Mouse (Mus musculus) CH12.LX (cell line): Measurements from ENCODE around the gene Zfp81. TPM values are rescaled to one million over a fixed set of nuclear protein-coding genes. Genes with fewer than 3 reads are reported as not detected.
A peak's percentile ranks its signal among the peaks of the same experiment; 100 is the strongest.
"Not testable (repeated sequence)": the region's sequence is repeated elsewhere in the genome, so short reads cannot be mapped to it uniquely, and the experiment has no call there.

Experiments used
- DNase-seq: peaks from one replicate; pipeline ENCODE4 v3.0.0-alpha.2; 2013; ENCODE audit errors: extremely low read depth
- H3K27ac ChIP-seq: 2 replicates; pipeline ENCODE4 v1.5.1; 2012; ENCODE audit warnings: low read depth, mild to moderate bottlenecking, control low read depth, moderate library complexity; ENCODE audit not compliant: insufficient read depth
- H3K27me3 ChIP-seq: replicated peaks from 2 replicates; pipeline ENCODE3; 2012; ENCODE audit warnings: inconsistent platforms
- H3K36me3 ChIP-seq, 2 experiments: replicated peaks in 1 of 2; 2 replicates each; pipeline versions ENCODE3 to v1.6.1; 2012; ENCODE audit warnings: inconsistent platforms in 1 of 2, low read length in 1 of 2, mild to moderate bottlenecking in 1 of 2, mixed read lengths in 1 of 2, moderate library complexity in 1 of 2; ENCODE audit not compliant: control insufficient read depth in 1 of 2, insufficient read depth in 1 of 2
- H3K4me1 ChIP-seq, 2 experiments: 2 replicates each; pipeline ENCODE4 v1.6.1; 2012; ENCODE audit warnings: inconsistent platforms in 1 of 2, moderate library complexity in 1 of 2; ENCODE audit not compliant: insufficient read depth in 2 of 2, control insufficient read depth in 1 of 2
- H3K4me2 ChIP-seq: 2 replicates; pipeline ENCODE4 v1.6.1; 2012; ENCODE audit warnings: low read depth, mild to moderate bottlenecking, control low read depth; ENCODE audit not compliant: poor library complexity, insufficient read depth, severe bottlenecking
- H3K4me3 ChIP-seq, 3 experiments: fragments of 150-350 bp in 1 of 3; sonication (generic) in 1 of 3; replicated peaks in 1 of 3; 2 replicates each; pipeline versions ENCODE3 to v1.5.1; 2011 to 2012; ENCODE audit warnings: low read depth in 2 of 3, low read length in 2 of 3, mild to moderate bottlenecking in 2 of 3, moderate library complexity in 2 of 3, control low read depth in 1 of 3, improper control_type of control experiment in 1 of 3, inconsistent platforms in 1 of 3, mixed read lengths in 1 of 3; ENCODE audit not compliant: poor library complexity in 1 of 3
- H3K79me2 ChIP-seq: replicated peaks from 2 replicates; pipeline ENCODE4 v1.6.1; 2012; ENCODE audit warnings: mild to moderate bottlenecking, moderate library complexity; ENCODE audit not compliant: control insufficient read depth, poor library complexity, insufficient read depth, severe bottlenecking; ENCODE audit errors: extremely low read depth
- H3K9ac ChIP-seq: 2 replicates; pipeline ENCODE4 v1.6.1; 2012; ENCODE audit warnings: low read depth, mild to moderate bottlenecking, control low read depth, moderate library complexity; ENCODE audit not compliant: insufficient read depth
- H3K9me3 ChIP-seq: replicated peaks from 2 replicates; pipeline ENCODE3; 2012; ENCODE audit warnings: low read length, inconsistent platforms, mixed read lengths
- dilution Hi-C: fragments of 300-500 bp; cut with MboI; formaldehyde crosslinking; loops from 2 replicates; pipeline ENCODE4 v1.14.3; 2020; ENCODE audit warnings: low sequenced_read_pairs; ENCODE audit not compliant: extremely low pct_unique_long_range_greater_than_20kb, extremely low pct_ligation_motif_present
- in situ Hi-C: fragments of 300-500 bp; cut with MboI; formaldehyde crosslinking; loops from 3 replicates; pipeline ENCODE4 v1.14.3; 2019; ENCODE audit warnings: low sequenced_read_pairs, low pct_ligation_motif_present, low pct_unique_long_range_greater_than_20kb, mixed read lengths
- polyA plus RNA-seq: library from polyadenylated mRNA; unstranded; fragments of >175 nt; gene quantifications from 2 replicates; pipeline ENCODE4 v1.2.1, GENCODE M21; 2012; ENCODE audit warnings: low read depth; ENCODE audit not compliant: insufficient read length
- total RNA-seq, 2 experiments: library from RNA; depleted of rRNA; stranded (reverse); fragments of 300-350 nt in 1 of 2; fragments of >200 nt in 1 of 2; gene quantifications; 2 replicates each; pipeline ENCODE4 v1.2.3; 2012 to 2014

Gene Zfp81
- total and polyA plus RNA-seq, 3 experiments = 4.6 to 15.9 (median 9.5) TPM

DNA sequence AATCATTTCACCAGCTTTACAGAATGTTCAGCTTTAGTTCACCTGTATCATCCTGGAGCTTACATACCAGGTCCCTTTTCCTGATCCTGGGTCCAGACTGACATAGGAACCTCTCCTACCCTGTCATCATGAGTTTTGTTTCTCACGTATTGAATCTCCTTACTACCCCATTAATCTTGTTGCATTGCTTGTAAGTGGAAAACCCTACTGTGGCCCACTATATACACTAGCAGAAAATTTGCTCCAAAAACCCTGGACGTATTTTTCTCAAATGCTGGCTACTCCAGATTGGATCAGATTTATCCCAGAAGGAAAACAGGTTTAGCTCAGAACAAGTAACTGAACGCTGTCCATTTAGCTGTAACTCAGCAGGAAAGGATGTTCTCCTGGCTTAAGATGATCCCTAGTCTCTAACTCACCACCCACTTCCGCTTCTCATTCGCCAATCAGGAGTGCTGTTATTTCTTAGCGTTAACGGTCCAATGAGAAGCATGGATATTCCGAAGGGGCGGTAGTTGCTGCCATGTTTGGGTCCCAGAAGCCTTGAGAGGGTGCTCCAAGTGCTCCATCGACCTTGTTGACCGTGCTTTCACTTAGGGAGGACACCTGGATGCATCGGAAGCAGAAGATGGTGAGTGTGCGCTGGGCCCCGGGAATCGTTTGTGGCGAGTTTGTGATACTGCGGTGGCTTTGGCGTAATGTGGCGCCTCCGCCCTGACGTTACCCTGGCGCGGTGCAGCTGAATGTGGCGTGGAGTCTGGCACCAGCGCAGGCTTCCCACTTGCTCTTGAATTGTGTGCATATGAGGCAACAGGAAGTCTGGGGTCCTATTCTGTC lies 69.4 kb downstream of the Zfp81 start, which contains the start of gene Zfp955b:
TSS of gene Zfp955b (plus strand) at position 506 of the 837 bp plus-strand sequence.
- H3K36me3 ChIP-seq, H3K9ac ChIP-seq, dilution Hi-C loops: not testable (repeated sequence)

More for the DNA sequence above, 69.4 kb downstream of the Zfp81 start, which contains the start of gene Zfp955b:
- H3K9me3 ChIP-seq, H3K79me2 ChIP-seq, in situ Hi-C loops, H3K27me3 ChIP-seq, H3K27ac ChIP-seq, H3K4me1 ChIP-seq, DNase-seq: not testable (repeated sequence)
- peak within 1 kb of the TSS in 1 of 3 experiments; percentile 45 for H3K4me3 ChIP-seq
- H3K4me2 ChIP-seq = peak within 1 kb of the TSS; percentile 71; the same call in 1 of the 2 replicates

Other genes starting within 250 kb of the Zfp81 start
- not detected in 2 replicates for gene Morc2b, start 219.2 kb downstream of the Zfp81 start, total RNA-seq (2012; rRNA removed)
- not detected in 2 replicates for gene Morc2b, start 219.2 kb downstream of the Zfp81 start, total RNA-seq (2014; rRNA removed)
- gene Morc2b, start 219.2 kb downstream of the Zfp81 start, polyA plus RNA-seq = not detected in 2 replicates
- not detected in 2 replicates for gene Olfr55, start 190.4 kb downstream of the Zfp81 start, total RNA-seq (2012; rRNA removed)
- not detected in 2 replicates for gene Olfr55, start 190.4 kb downstream of the Zfp81 start, total RNA-seq (2014; rRNA removed)
- gene Olfr55, start 190.4 kb downstream of the Zfp81 start, polyA plus RNA-seq = not detected in 2 replicates
- not detected in 2 replicates for gene Olfr239, start 167.6 kb downstream of the Zfp81 start, total RNA-seq (2012; rRNA removed)
- gene Olfr239, start 167.6 kb downstream of the Zfp81 start, total RNA-seq (2014; rRNA removed) = not detected in 2 replicates
- gene Olfr239, start 167.6 kb downstream of the Zfp81 start, polyA plus RNA-seq = not detected in 2 replicates
- gene Olfr1564, start 137.2 kb downstream of the Zfp81 start, total RNA-seq (2012; rRNA removed) = not detected in 2 replicates
- not detected in 2 replicates for gene Olfr1564, start 137.2 kb downstream of the Zfp81 start, total RNA-seq (2014; rRNA removed)
- gene Olfr1564, start 137.2 kb downstream of the Zfp81 start, polyA plus RNA-seq = 0.04 TPM in 1 of 2 replicates, not detected in the other
- 5.9 and 7.5 TPM in 2 replicates for gene Zfp955a, start 103.7 kb downstream of the Zfp81 start, total RNA-seq (2012; rRNA removed)
- gene Zfp955a, start 103.7 kb downstream of the Zfp81 start, total RNA-seq (2014; rRNA removed) = 13.2 and 15.1 TPM in 2 replicates
- gene Zfp955a, start 103.7 kb downstream of the Zfp81 start, polyA plus RNA-seq = 7.3 and 7.5 TPM in 2 replicates
- gene Olfr63, start 94.2 kb downstream of the Zfp81 start, total RNA-seq (2012; rRNA removed) = not detected in 2 replicates
- gene Olfr63, start 94.2 kb downstream of the Zfp81 start, total RNA-seq (2014; rRNA removed) = not detected in 2 replicates
- 0.03 and 0.08 TPM in 2 replicates for gene Olfr63, start 94.2 kb downstream of the Zfp81 start, polyA plus RNA-seq
- 3.8 and 4.8 TPM in 2 replicates for gene Zfp955b, start 69.3 kb downstream of the Zfp81 start, total RNA-seq (2012; rRNA removed)
- 8.4 and 11.0 TPM in 2 replicates for gene Zfp955b, start 69.3 kb downstream of the Zfp81 start, total RNA-seq (2014; rRNA removed)
- 17.8 and 25.7 TPM in 2 replicates for gene Zfp955b, start 69.3 kb downstream of the Zfp81 start, polyA plus RNA-seq
- 7.2 and 8.2 TPM in 2 replicates for gene Zfp101, start 35.8 kb upstream of the Zfp81 start, total RNA-seq (2012; rRNA removed)
- gene Zfp101, start 35.8 kb upstream of the Zfp81 start, total RNA-seq (2014; rRNA removed) = 15.4 and 21.5 TPM in 2 replicates
- gene Zfp101, start 35.8 kb upstream of the Zfp81 start, polyA plus RNA-seq = 10.7 and 11.2 TPM in 2 replicates
- gene Actl9, start 74.0 kb upstream of the Zfp81 start, total RNA-seq (2012; rRNA removed) = not detected in 2 replicates
- not detected in 2 replicates for gene Actl9, start 74.0 kb upstream of the Zfp81 start, total RNA-seq (2014; rRNA removed)
- not detected in 2 replicates for gene Actl9, start 74.0 kb upstream of the Zfp81 start, polyA plus RNA-seq
- 15.2 and 16.7 TPM in 2 replicates for gene Adamts10, start 165.3 kb upstream of the Zfp81 start, total RNA-seq (2012; rRNA removed)
- 6.2 and 6.7 TPM in 2 replicates for gene Adamts10, start 165.3 kb upstream of the Zfp81 start, total RNA-seq (2014; rRNA removed)
- 11.7 and 12.1 TPM in 2 replicates for gene Adamts10, start 165.3 kb upstream of the Zfp81 start, polyA plus RNA-seq
- gene Myo1f, start 196.8 kb upstream of the Zfp81 start, total RNA-seq (2012; rRNA removed) = 19.5 and 19.6 TPM in 2 replicates
- gene Myo1f, start 196.8 kb upstream of the Zfp81 start, total RNA-seq (2014; rRNA removed) = 13.1 and 13.6 TPM in 2 replicates
- gene Myo1f, start 196.8 kb upstream of the Zfp81 start, polyA plus RNA-seq = 27.5 and 29.1 TPM in 2 replicates